Mouse (Mus musculus): ENCODE results near the gene Gm28042. TPM values are rescaled to one million over a fixed set of nuclear protein-coding genes. Genes with fewer than 3 reads are reported as not detected.

Gene Gm28042
- polyA plus RNA-seq, 1 experiment from 2014 or later, result 1.3 TPM

GRCm38 (mm10) chr2:120084593-120085361, 57.5 kb downstream of the Gm28042 start:
- peak overlapping the region; percentile 24 for H3K27ac ChIP-seq (ENCODE audit: low read depth, low read length)
- peak; percentile 90 for ATAC-seq
- peaks cover 9% of the 10 kb centered on the region; the same call in 1 of the 2 replicates for H3K36me3 ChIP-seq (ENCODE audit: control insufficient read depth, insufficient read depth)
- H3K9ac ChIP-seq (ENCODE audit: low read depth, low read length), result no peak overlapping the region
- 33% methylated on average over 14 of the region's 14 CpGs for WGBS
- H3K4me3 ChIP-seq (ENCODE audit: low read depth, low read length), result no peak overlapping the region
- peak overlapping the region; percentile 24; the same call in 1 of the 2 replicates for H3K4me2 ChIP-seq (replicated peaks; ENCODE audit: low read depth)
- peak; percentile 80 for TF ChIP-seq CTCF (IDR thresholded peaks at IDR 0.05; ENCODE audit: low read depth)
- no peaks in the 10 kb centered on the region for H3K9me3 ChIP-seq (ENCODE audit: control insufficient read depth)
- peaks cover 5% of the 10 kb centered on the region; the same call in 1 of the 2 replicates for H3K4me1 ChIP-seq (replicated peaks; ENCODE audit: control insufficient read depth, insufficient read depth, low read length)
- H3K27me3 ChIP-seq (replicated peaks; ENCODE audit: control insufficient read depth, insufficient read depth, low read length), result no peaks in the 10 kb centered on the region

GRCm38 (mm10) chr2:120086038-120086437, 58.7 kb downstream of the Gm28042 start:
- Histone ChIP-seq H3K4me1 (replicated peaks; ENCODE audit: control insufficient read depth, insufficient read depth, low read length) (peaks cover 5% of the 10 kb centered on the region; the same call in 1 of the 2 replicates), H3K4me3 (ENCODE audit: low read depth, low read length) (no peak overlapping the region), H3K9me3 (ENCODE audit: control insufficient read depth) (no peaks in the 10 kb centered on the region), H3K4me2 (replicated peaks; ENCODE audit: low read depth) (no peak overlapping the region), H3K36me3 (ENCODE audit: control insufficient read depth, insufficient read depth) (peaks cover 18% of the 10 kb centered on the region), H3K27me3 (replicated peaks; ENCODE audit: control insufficient read depth, insufficient read depth, low read length) (no peaks in the 10 kb centered on the region), H3K27ac (ENCODE audit: low read depth, low read length) (no peak overlapping the region), H3K9ac (ENCODE audit: low read depth, low read length) (no peak overlapping the region)
- TF ChIP-seq CTCF (IDR thresholded peaks at IDR 0.05; ENCODE audit: low read depth), result no peak
- no peak for ATAC-seq
- 92% methylated on average over 3 of the region's 3 CpGs for WGBS

- Histone ChIP-seq H3K9ac (ENCODE audit: low read depth, low read length) (no peak overlapping the region), H3K4me1 (replicated peaks; ENCODE audit: control insufficient read depth, insufficient read depth, low read length) (peaks cover 5% of the 10 kb centered on the region; the same call in 1 of the 2 replicates), H3K36me3 (ENCODE audit: control insufficient read depth, insufficient read depth) (peaks cover 23% of the 10 kb centered on the region), H3K4me2 (replicated peaks; ENCODE audit: low read depth) (no peak overlapping the region), H3K27me3 (replicated peaks; ENCODE audit: control insufficient read depth, insufficient read depth, low read length) (no peaks in the 10 kb centered on the region), H3K27ac (ENCODE audit: low read depth, low read length) (no peak overlapping the region), H3K4me3 (ENCODE audit: low read depth, low read length) (no peak overlapping the region), H3K9me3 (ENCODE audit: control insufficient read depth) (no peaks in the 10 kb centered on the region)
- WGBS, result 86% methylated on average over 3 of the region's 3 CpGs
- TF ChIP-seq CTCF (IDR thresholded peaks at IDR 0.05; ENCODE audit: low read depth), result no peak
- ATAC-seq, result no peak
These were observed 60.1 kb downstream of the Gm28042 start for GRCm38 (mm10) chr2:120087391-120087790.

GRCm38 (mm10) chr2:120087897-120088296, 60.6 kb downstream of the Gm28042 start:
- no peak for TF ChIP-seq CTCF (IDR thresholded peaks at IDR 0.05; ENCODE audit: low read depth)
- ATAC-seq, result no peak
- Histone ChIP-seq H3K36me3 (ENCODE audit: control insufficient read depth, insufficient read depth) (peaks cover 23% of the 10 kb centered on the region), H3K27me3 (replicated peaks; ENCODE audit: control insufficient read depth, insufficient read depth, low read length) (no peaks in the 10 kb centered on the region), H3K4me3 (ENCODE audit: low read depth, low read length) (no peak overlapping the region), H3K9me3 (ENCODE audit: control insufficient read depth) (no peaks in the 10 kb centered on the region), H3K4me1 (replicated peaks; ENCODE audit: control insufficient read depth, insufficient read depth, low read length) (peaks cover 5% of the 10 kb centered on the region; the same call in 1 of the 2 replicates), H3K4me2 (replicated peaks; ENCODE audit: low read depth) (no peak overlapping the region), H3K27ac (ENCODE audit: low read depth, low read length) (no peak overlapping the region), H3K9ac (ENCODE audit: low read depth, low read length) (no peak overlapping the region)
- 96% methylated on average over 2 of the region's 2 CpGs for WGBS

- WGBS, result 91% methylated on average over 17 of the region's 17 CpGs
- no peak overlapping the region for H3K27ac ChIP-seq (ENCODE audit: low read depth, low read length)
- no peaks in the 10 kb centered on the region for H3K4me1 ChIP-seq (replicated peaks; ENCODE audit: control insufficient read depth, insufficient read depth, low read length)
- no peak for ATAC-seq
- no peak overlapping the region for H3K4me2 ChIP-seq (replicated peaks; ENCODE audit: low read depth)
- no peaks in the 10 kb centered on the region for H3K9me3 ChIP-seq (ENCODE audit: control insufficient read depth)
- H3K4me3 ChIP-seq (ENCODE audit: low read depth, low read length), result no peak overlapping the region
- no peak overlapping the region for H3K9ac ChIP-seq (ENCODE audit: low read depth, low read length)
- H3K27me3 ChIP-seq (replicated peaks; ENCODE audit: control insufficient read depth, insufficient read depth, low read length), result no peaks in the 10 kb centered on the region
- TF ChIP-seq CTCF (IDR thresholded peaks at IDR 0.05; ENCODE audit: low read depth), result no peak
- H3K36me3 ChIP-seq (ENCODE audit: control insufficient read depth, insufficient read depth), result peaks cover 30% of the 10 kb centered on the region
These were observed 63.7 kb downstream of the Gm28042 start for GRCm38 (mm10) chr2:120090979-120091378.

Small RNA genes within 50 kb of the gene (microRNA-seq; reads per million reads assigned to microRNA genes)
- not detected for gene Mir7665

Other genes starting within 250 kb of the Gm28042 start
- gene Rpap1, start 240.0 kb upstream of the Gm28042 start, polyA plus RNA-seq (2015; fragmentation: Nextera tagmentation; extraction: Ambion mirVana), result 8.2 and 10.7 TPM in 2 replicates
- gene Tyro3, start 229.8 kb upstream of the Gm28042 start, polyA plus RNA-seq (2015; fragmentation: Nextera tagmentation; extraction: Ambion mirVana), result 4.5 and 5.6 TPM in 2 replicates
- gene Mga, start 130.3 kb upstream of the Gm28042 start, polyA plus RNA-seq (2015; fragmentation: Nextera tagmentation; extraction: Ambion mirVana), result 8.9 and 11.2 TPM in 2 replicates
- 1.5 and 1.6 TPM in 2 replicates for gene Mapkbp1, start 54.8 kb upstream of the Gm28042 start, polyA plus RNA-seq (2015; fragmentation: Nextera tagmentation; extraction: Ambion mirVana)
- gene Jmjd7, start within 50 bp of the Gm28042 start, polyA plus RNA-seq (2015; fragmentation: Nextera tagmentation; extraction: Ambion mirVana), result 8.9 and 9.1 TPM in 2 replicates
- gene Pla2g4b, start 5.9 kb downstream of the Gm28042 start, polyA plus RNA-seq (2015; fragmentation: Nextera tagmentation; extraction: Ambion mirVana), result 0.81 and 0.99 TPM in 2 replicates
- gene Ehd4, start 127.1 kb downstream of the Gm28042 start, polyA plus RNA-seq (2015; fragmentation: Nextera tagmentation; extraction: Ambion mirVana), result 70.0 and 74.9 TPM in 2 replicates
- gene Pla2g4e, start 217.8 kb downstream of the Gm28042 start, polyA plus RNA-seq (2015; fragmentation: Nextera tagmentation; extraction: Ambion mirVana), result 0.08 and 0.14 TPM in 2 replicates